Mouse (Mus musculus): ENCODE results near the gene Zfp141.

DNA sequence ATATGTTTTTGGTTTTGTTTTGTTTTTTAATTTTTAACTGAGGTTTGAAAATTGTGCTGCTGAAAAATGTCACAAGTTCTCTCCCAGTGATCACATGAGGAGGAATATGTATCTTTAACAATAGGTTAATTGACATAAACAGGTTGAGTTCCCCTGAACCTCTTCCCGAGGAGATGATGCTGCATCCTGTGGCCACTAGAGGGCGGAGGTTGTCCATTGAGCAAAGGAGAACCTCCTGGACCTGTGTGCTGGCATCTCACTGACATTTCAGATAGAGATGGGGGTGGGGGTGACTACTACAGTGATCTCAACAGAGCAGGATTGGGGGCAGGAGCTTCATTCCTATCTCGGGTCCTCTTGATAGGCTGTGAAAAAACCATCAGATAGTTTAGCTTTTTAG is 54.9 kb downstream of the Zfp141 start:
- no peak for TF ChIP-seq POLR2A (IDR thresholded peaks at IDR 0.05; ENCODE audit: borderline replicate concordance, extremely low read depth, low read depth, low read length)
- TF ChIP-seq CTCF (IDR thresholded peaks at IDR 0.05; ENCODE audit: insufficient read depth, low read length) = peak; percentile 58
